Mouse (Mus musculus) olfactory bulb, adult 2 months (tissue): ENCODE measurements around the gene Adamts1.

Experiments
- CTCF ChIP-seq: fragments of 200-500 bp; IDR thresholded peaks from 2 replicates; pipeline ENCODE4 v1.5.1; 2012; ENCODE audit warnings: low read depth, mild to moderate bottlenecking, low read length, moderate library complexity; ENCODE audit not compliant: insufficient read depth
- POLR2A ChIP-seq: fragments of 200-500 bp; IDR thresholded peaks from 2 replicates; pipeline ENCODE4 v1.6.1; 2012; ENCODE audit warnings: mild to moderate bottlenecking, low read depth, low read length, moderate library complexity; ENCODE audit not compliant: insufficient read depth

DNA sequence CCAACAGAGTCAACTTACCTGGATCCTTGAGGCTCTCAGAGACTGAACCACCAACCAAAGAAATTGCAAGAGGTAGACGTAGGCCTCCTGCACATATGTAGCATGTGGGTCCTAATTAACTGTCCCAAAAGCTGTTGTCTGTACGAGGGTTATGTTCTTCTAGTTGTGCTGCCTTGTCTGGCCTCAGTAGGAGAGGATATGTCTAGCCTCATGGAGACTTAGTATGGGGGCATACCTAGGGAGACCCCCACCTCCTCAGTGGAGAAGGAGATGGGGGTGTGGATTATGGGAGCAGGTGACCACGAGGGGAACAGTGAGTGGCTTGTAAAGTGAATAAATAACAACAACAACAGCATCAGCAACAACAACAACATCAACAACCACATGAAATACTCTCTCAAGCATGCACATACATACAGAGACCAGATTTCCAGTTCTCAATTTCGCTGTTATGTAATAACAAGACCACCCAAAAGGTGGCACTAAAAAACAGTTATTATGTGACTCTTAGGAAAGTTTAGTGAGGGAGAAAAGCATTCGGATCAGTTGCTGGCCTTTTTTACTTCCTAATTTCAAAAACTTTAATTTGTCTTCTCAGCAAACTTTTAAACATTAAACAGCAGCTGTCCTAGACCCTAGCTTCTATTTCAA is 17.0 kb upstream of the Adamts1 start:
- TF ChIP-seq POLR2A (no peak), CTCF (no peak)
